Mouse (Mus musculus) E14TG2a.4 (cell line): ENCODE results near the gene Zswim5.

ENCODE experiments used
- CTCF ChIP-seq: conservative IDR thresholded peaks from 2 replicates; pipeline ENCODE4 v1.5.1; 2014; ENCODE audit warnings: low read length
- NANOG ChIP-seq: IDR thresholded peaks from 2 replicates; pipeline ENCODE4 v1.6.1; 2014; ENCODE audit warnings: borderline replicate concordance, low read length, mixed read lengths
- POU5F1 ChIP-seq: IDR thresholded peaks from 2 replicates; pipeline ENCODE4 v1.6.1; 2014; ENCODE audit warnings: low read length, borderline replicate concordance

DNA sequence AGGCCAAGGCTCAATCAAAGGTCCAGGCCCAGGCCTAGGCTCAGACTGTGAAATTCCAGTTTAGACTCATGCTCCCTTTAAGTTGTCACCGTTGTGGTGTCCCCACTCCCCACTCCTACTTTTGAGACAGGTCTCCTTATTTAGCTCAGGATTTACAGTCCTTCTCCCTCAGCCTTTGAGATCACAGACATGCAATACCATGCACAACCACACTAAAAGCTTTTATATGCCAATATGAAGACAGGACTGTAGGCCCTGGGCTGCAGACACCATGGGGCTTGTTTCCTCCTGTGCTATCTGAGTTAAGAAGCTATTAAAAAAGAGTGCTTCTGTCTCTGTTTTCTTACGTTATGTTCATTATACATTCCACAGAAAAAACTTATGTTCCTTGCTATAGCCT lies 140.6 kb downstream of the Zswim5 start:
- TF ChIP-seq CTCF (no peak), POU5F1 (no peak), NANOG (no peak)
